Comparison of ENCODE assay signal across 9 mouse cellular contexts in genomic region chr8:12561403-12561960, GRCm38 (mm10). TPM values are rescaled to one million over a fixed set of nuclear protein-coding genes. Genes with fewer than 3 reads are reported as not detected.
DNase-seq lines count a peak whose midpoint lies in the region; ATAC-seq and TF ChIP-seq lines count a peak whose summit lies in the region.
"Had no signal": no experiment of that assay in that cellular context is flagged by ENCODE, and none has a peak within 500 bp of the region (broad histone marks: within the 10 kb centered on the region; RNA-seq: fewer than 3 reads in every experiment).

No protein-coding gene starts in this region.

- no peak overlapping the region for H3K4me2 ChIP-seq in lung, embryonic 14.5 days
- H3K4me2 ChIP-seq: limb, embryonic 12.5 days had no signal

- no peaks in the 10 kb centered on the region for H3K9me3 ChIP-seq in ES-Bruce4 (replicated peaks; ENCODE audit: control insufficient read depth, insufficient read depth, low read length, poor library complexity, severe bottlenecking)
- no peaks in the 10 kb centered on the region for H3K9me3 ChIP-seq in lung, embryonic 14.5 days (ENCODE audit: low read depth, low read length)
- H3K9me3 ChIP-seq: limb, embryonic 12.5 days had no signal

- H3K27ac ChIP-seq in ES-Bruce4 (ENCODE audit: insufficient read depth, low read length), result no peak overlapping the region
- H3K27ac ChIP-seq in lung, embryonic 14.5 days (ENCODE audit: low read depth), result no peak overlapping the region
- H3K27ac ChIP-seq: limb, embryonic 12.5 days had no signal

- no peak overlapping the region for H3K9ac ChIP-seq in ES-Bruce4 (ENCODE audit: low read depth, poor library complexity, severe bottlenecking)
- no peak overlapping the region for H3K9ac ChIP-seq in lung, embryonic 14.5 days
- H3K9ac ChIP-seq: limb, embryonic 12.5 days had no signal

- ATAC-seq in lung, embryonic 14.5 days (ENCODE audit: insufficient read depth), result no peak
- ATAC-seq in erythroid progenitor cell, adult 5-6 weeks (replicated peaks; ENCODE audit: low FRiP score, poor library complexity, severe bottlenecking), result no peak

- DNase-seq in 3T3-L1 (ENCODE audit: low read depth, low spot score), result peak; percentile 72
- DNase-seq in cerebellum, adult 11-12 months, result peak; percentile 12
- peak; percentile 46 to 70 for DNase-seq in frontal cortex, postnatal 25 days (ENCODE audit: low spot score in 2 of 2)
- peak; percentile 31 for DNase-seq in large intestine, adult 2 months (ENCODE audit: low read depth, low spot score)
- DNase-seq in lung, embryonic 14.5 days, result peak; percentile 73
- DNase-seq in right cerebral cortex, postnatal 4 days, result peak; percentile 75

- no peak for TF ChIP-seq EP300 in ES-Bruce4 (IDR thresholded peaks at IDR 0.05; ENCODE audit: insufficient read depth, low read depth, low read length)

- no peak for TF ChIP-seq POLR2A in ES-Bruce4 (IDR thresholded peaks at IDR 0.05; ENCODE audit: insufficient read depth, low read length)

- TF ChIP-seq CTCF in ES-Bruce4 (IDR thresholded peaks at IDR 0.05; ENCODE audit: low read depth, low read length), result peak; percentile 93
- TF ChIP-seq CTCF in lung, embryonic 14.5 days (IDR thresholded peaks at IDR 0.05; ENCODE audit: low read depth), result peak; percentile 82

- no peaks in the 10 kb centered on the region for H3K27me3 ChIP-seq in ES-Bruce4 (ENCODE audit: control insufficient read depth, insufficient read depth, low read length, poor library complexity, severe bottlenecking)
- peaks cover 9% of the 10 kb centered on the region; the same call in 1 of the 2 replicates for H3K27me3 ChIP-seq in lung, embryonic 14.5 days (ENCODE audit: insufficient read depth, low read length)

- 15% methylated on average over 11 of the region's 11 CpGs for WGBS in large intestine, adult 2 months
- WGBS in lung, embryonic 14.5 days, result 11% methylated on average over 11 of the region's 11 CpGs

- no peak overlapping the region for H3K4me3 ChIP-seq in ES-Bruce4 (ENCODE audit: low read depth, low read length)
- no peak overlapping the region for H3K4me3 ChIP-seq in lung, embryonic 14.5 days (ENCODE audit: low read depth, low read length)
- H3K4me3 ChIP-seq: limb, embryonic 12.5 days had no signal

- H3K4me1 ChIP-seq in ES-Bruce4 (ENCODE audit: control insufficient read depth, insufficient read depth, low read length), result no peaks in the 10 kb centered on the region
- no peaks in the 10 kb centered on the region for H3K4me1 ChIP-seq in lung, embryonic 14.5 days (ENCODE audit: insufficient read depth)

- H3K36me3 ChIP-seq in ES-Bruce4 (ENCODE audit: control insufficient read depth, insufficient read depth, low read length, poor library complexity, severe bottlenecking), result no peaks in the 10 kb centered on the region
- H3K36me3 ChIP-seq in lung, embryonic 14.5 days (ENCODE audit: insufficient read depth), result no peaks in the 10 kb centered on the region
- H3K36me3 ChIP-seq: limb, embryonic 12.5 days had no signal

RNA-seq across cellular contexts. Expression of gene Spaca7, which starts 11.3 kb away (rescaled TPM):
- polyA plus RNA-seq in ES-Bruce4 (2011; ENCODE audit: insufficient read depth, insufficient read length, low read depth, missing spikeins), result not detected in 2 replicates
- polyA plus RNA-seq in large intestine, adult 2 months (2012; rRNA removed), result not detected in 2 replicates
- not detected in 2 replicates for polyA plus RNA-seq in lung, embryonic 14.5 days (2014; fragmentation: Nextera tagmentation; extraction: Ambion mirVana)
- not detected in 2 replicates for total RNA-seq in erythroid progenitor cell, adult 5-6 weeks (2015; ENCODE audit: low replicate concordance)
- not detected in 2 replicates for total RNA-seq in erythroid progenitor cell, adult 5-6 weeks (2017; ENCODE audit: low replicate concordance)
- polyA plus RNA-seq: limb, embryonic 12.5 days had no signal

Comparison
In these comparisons a context has a peak if more than half of its experiments do, and no peak if none do; other contexts are left out.
1. DNase-seq: peak in every context shown above with its lines; median percentile 75 in right cerebral cortex, postnatal 4 days; 73 in lung, embryonic 14.5 days; 72 in 3T3-L1; 58 in frontal cortex, postnatal 25 days; 31 in large intestine, adult 2 months; 12 in cerebellum, adult 11-12 months.